Mouse (Mus musculus): Measurements from ENCODE around the gene Gm20388. TPM values are rescaled to one million over a fixed set of nuclear protein-coding genes. Genes with fewer than 3 reads are reported as not detected.

Gene Gm20388
- polyA plus RNA-seq, 1 experiment, result 49.7 TPM

DNA sequence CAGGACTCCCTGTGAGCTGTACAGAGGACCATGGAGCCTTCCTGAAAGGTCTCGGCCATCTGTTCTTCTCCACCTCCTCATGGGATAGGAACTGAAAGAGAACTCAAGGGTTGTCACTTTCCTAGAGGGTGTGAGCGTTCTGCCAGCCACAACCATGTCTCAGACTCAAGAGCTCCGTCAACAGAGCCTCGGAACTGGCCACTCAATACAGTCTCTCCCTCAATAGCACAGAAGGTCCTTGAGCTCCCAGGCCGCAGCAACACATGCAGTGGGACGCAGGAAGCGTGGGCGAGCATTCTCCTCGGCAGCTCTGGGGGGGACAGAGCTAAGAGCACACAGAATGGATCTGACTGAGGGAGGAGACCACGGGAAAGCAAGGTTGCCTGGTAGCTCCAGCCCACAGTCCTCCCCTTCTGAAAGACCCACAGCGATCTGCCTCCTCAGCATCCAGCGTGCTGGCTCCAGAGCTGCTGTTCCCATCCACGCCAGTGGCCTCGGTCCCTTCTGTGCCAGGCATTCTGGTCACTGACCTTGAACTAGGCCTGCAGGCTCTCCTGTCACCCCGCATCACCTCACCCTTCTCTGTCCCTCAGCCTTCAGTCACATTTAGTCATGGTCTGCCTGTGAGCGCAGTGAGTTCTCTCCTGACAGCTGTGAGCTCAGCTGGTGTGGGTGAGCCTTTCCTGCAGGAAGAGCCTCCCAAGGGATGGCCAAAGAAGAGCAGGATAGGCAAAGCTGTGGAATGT lies 251.2 kb downstream of the Gm20388 start:
- TF ChIP-seq CTCF (conservative IDR thresholded peaks at IDR 0.05; ENCODE audit: insufficient read depth, insufficient read length, low read depth, low read length), result no peak
- no peak for TF ChIP-seq POLR2A (IDR thresholded peaks at IDR 0.05; ENCODE audit: low read depth, low read length)
- Histone ChIP-seq H3K27me3 (replicated peaks; ENCODE audit: control insufficient read depth, insufficient read depth, low read length) (no peaks in the 10 kb centered on the region), H3K27ac (ENCODE audit: insufficient read depth, low read depth, low read length) (no peak overlapping the region), H3K36me3 (ENCODE audit: control insufficient read depth, insufficient read depth, low read length) (no peaks in the 10 kb centered on the region), H3K4me1 (ENCODE audit: control insufficient read depth, insufficient read depth, low read length) (no peaks in the 10 kb centered on the region), H3K4me3 (ENCODE audit: insufficient read depth, low read depth, low read length) (no peak overlapping the region)
- DNase-seq, result no peak
- WGBS, result 79% methylated on average over 16 of the region's 16 CpGs

- WGBS, result 82% methylated on average over 5 of the region's 5 CpGs
Observed at GRCm38 (mm10) chr8:120162404-120162752, 251.7 kb downstream of the Gm20388 start.

DNA sequence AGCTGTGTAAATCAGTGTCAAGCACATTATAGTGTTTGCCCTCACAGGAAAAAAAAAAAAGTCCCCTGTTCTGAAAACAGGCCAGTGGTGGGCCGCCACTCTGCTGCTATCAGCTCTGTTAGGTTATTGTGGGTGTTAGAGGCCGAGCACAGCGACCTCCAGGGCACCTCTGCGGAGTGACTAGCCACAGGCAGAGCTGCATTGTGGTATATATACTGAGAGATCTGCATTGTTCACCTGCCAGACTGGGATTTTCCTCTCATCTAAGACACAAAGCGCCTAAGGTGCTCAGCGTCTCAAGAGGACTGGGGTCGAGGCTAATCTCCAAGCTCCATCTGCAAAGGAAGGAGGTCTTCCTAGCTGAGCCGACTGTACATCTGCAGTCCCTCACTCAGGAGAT lies 252.7 kb downstream of the Gm20388 start:
- H3K4me3 ChIP-seq (ENCODE audit: insufficient read depth, low read depth, low read length), result no peak overlapping the region
- WGBS, result 81% methylated on average over 8 of the region's 8 CpGs
- DNase-seq, result no peak

More at GRCm38 (mm10) chr8:120162404-120162752, 251.7 kb downstream of the Gm20388 start:
- Histone ChIP-seq H3K27me3 (replicated peaks; ENCODE audit: control insufficient read depth, insufficient read depth, low read length) (no peaks in the 10 kb centered on the region), H3K4me3 (ENCODE audit: insufficient read depth, low read depth, low read length) (no peak overlapping the region), H3K36me3 (ENCODE audit: control insufficient read depth, insufficient read depth, low read length) (no peaks in the 10 kb centered on the region), H3K27ac (ENCODE audit: insufficient read depth, low read depth, low read length) (no peak overlapping the region), H3K4me1 (ENCODE audit: control insufficient read depth, insufficient read depth, low read length) (no peaks in the 10 kb centered on the region)
- DNase-seq, result no peak
- no peak for TF ChIP-seq CTCF (conservative IDR thresholded peaks at IDR 0.05; ENCODE audit: insufficient read depth, insufficient read length, low read depth, low read length)
- no peak for TF ChIP-seq POLR2A (IDR thresholded peaks at IDR 0.05; ENCODE audit: low read depth, low read length)

GRCm38 (mm10) chr8:120164026-120164425 lies 253.4 kb downstream of the Gm20388 start:
- 68% methylated on average over 5 of the region's 5 CpGs for WGBS
- TF ChIP-seq CTCF (conservative IDR thresholded peaks at IDR 0.05; ENCODE audit: insufficient read depth, insufficient read length, low read depth, low read length), result no peak
- TF ChIP-seq POLR2A (IDR thresholded peaks at IDR 0.05; ENCODE audit: low read depth, low read length), result no peak
- no peaks in the 10 kb centered on the region for H3K27me3 ChIP-seq (replicated peaks; ENCODE audit: control insufficient read depth, insufficient read depth, low read length)
- no peaks in the 10 kb centered on the region for H3K4me1 ChIP-seq (ENCODE audit: control insufficient read depth, insufficient read depth, low read length)
- DNase-seq, result peak; percentile 49
- H3K4me3 ChIP-seq (ENCODE audit: insufficient read depth, low read depth, low read length), result no peak overlapping the region
- H3K36me3 ChIP-seq (ENCODE audit: control insufficient read depth, insufficient read depth, low read length), result no peaks in the 10 kb centered on the region
- peak overlapping the region; percentile 45; the same call in 1 of the 2 replicates for H3K27ac ChIP-seq (ENCODE audit: insufficient read depth, low read depth, low read length)

More for the DNA sequence above, 252.7 kb downstream of the Gm20388 start:
- Histone ChIP-seq H3K36me3 (ENCODE audit: control insufficient read depth, insufficient read depth, low read length) (no peaks in the 10 kb centered on the region), H3K27me3 (replicated peaks; ENCODE audit: control insufficient read depth, insufficient read depth, low read length) (no peaks in the 10 kb centered on the region), H3K27ac (ENCODE audit: insufficient read depth, low read depth, low read length) (no peak overlapping the region), H3K4me1 (ENCODE audit: control insufficient read depth, insufficient read depth, low read length) (no peaks in the 10 kb centered on the region)
- TF ChIP-seq CTCF (conservative IDR thresholded peaks at IDR 0.05; ENCODE audit: insufficient read depth, insufficient read length, low read depth, low read length) (no peak), POLR2A (IDR thresholded peaks at IDR 0.05; ENCODE audit: low read depth, low read length) (no peak)

GRCm38 (mm10) chr8:120167136-120167535 lies 256.5 kb downstream of the Gm20388 start:
- H3K4me1 ChIP-seq (ENCODE audit: control insufficient read depth, insufficient read depth, low read length), result no peaks in the 10 kb centered on the region
- H3K36me3 ChIP-seq (ENCODE audit: control insufficient read depth, insufficient read depth, low read length), result no peaks in the 10 kb centered on the region
- no peaks in the 10 kb centered on the region for H3K27me3 ChIP-seq (replicated peaks; ENCODE audit: control insufficient read depth, insufficient read depth, low read length)
- no peak overlapping the region for H3K4me3 ChIP-seq (ENCODE audit: insufficient read depth, low read depth, low read length)
- no peak overlapping the region for H3K27ac ChIP-seq (ENCODE audit: insufficient read depth, low read depth, low read length)
- WGBS, result 51% methylated on average over 8 of the region's 8 CpGs
- no peak for DNase-seq
- TF ChIP-seq CTCF (conservative IDR thresholded peaks at IDR 0.05; ENCODE audit: insufficient read depth, insufficient read length, low read depth, low read length) (no peak), POLR2A (IDR thresholded peaks at IDR 0.05; ENCODE audit: low read depth, low read length) (no peak)

- no peak for DNase-seq
Observed at GRCm38 (mm10) chr8:120167821-120168220, 257.2 kb downstream of the Gm20388 start.

GRCm38 (mm10) chr8:120169119-120169518 lies 258.5 kb downstream of the Gm20388 start:
- TF ChIP-seq POLR2A (IDR thresholded peaks at IDR 0.05; ENCODE audit: low read depth, low read length) (no peak), CTCF (conservative IDR thresholded peaks at IDR 0.05; ENCODE audit: insufficient read depth, insufficient read length, low read depth, low read length) (no peak)

More at GRCm38 (mm10) chr8:120167821-120168220, 257.2 kb downstream of the Gm20388 start:
- Histone ChIP-seq H3K27me3 (replicated peaks; ENCODE audit: control insufficient read depth, insufficient read depth, low read length) (no peaks in the 10 kb centered on the region), H3K27ac (ENCODE audit: insufficient read depth, low read depth, low read length) (no peak overlapping the region), H3K4me3 (ENCODE audit: insufficient read depth, low read depth, low read length) (no peak overlapping the region), H3K36me3 (ENCODE audit: control insufficient read depth, insufficient read depth, low read length) (no peaks in the 10 kb centered on the region), H3K4me1 (ENCODE audit: control insufficient read depth, insufficient read depth, low read length) (no peaks in the 10 kb centered on the region)
- WGBS, result 36% methylated on average over 5 of the region's 5 CpGs
- TF ChIP-seq CTCF (conservative IDR thresholded peaks at IDR 0.05; ENCODE audit: insufficient read depth, insufficient read length, low read depth, low read length) (no peak), POLR2A (IDR thresholded peaks at IDR 0.05; ENCODE audit: low read depth, low read length) (no peak)

More at GRCm38 (mm10) chr8:120169119-120169518, 258.5 kb downstream of the Gm20388 start:
- Histone ChIP-seq H3K4me1 (ENCODE audit: control insufficient read depth, insufficient read depth, low read length) (no peaks in the 10 kb centered on the region), H3K4me3 (ENCODE audit: insufficient read depth, low read depth, low read length) (no peak overlapping the region), H3K36me3 (ENCODE audit: control insufficient read depth, insufficient read depth, low read length) (no peaks in the 10 kb centered on the region), H3K27me3 (replicated peaks; ENCODE audit: control insufficient read depth, insufficient read depth, low read length) (no peaks in the 10 kb centered on the region), H3K27ac (ENCODE audit: insufficient read depth, low read depth, low read length) (no peak overlapping the region)
- no peak for DNase-seq
- WGBS, result 56% methylated on average over 8 of the region's 8 CpGs

Data from kidney, adult 2 months (tissue).